Mouse (Mus musculus) left cerebral cortex, postnatal 14 days (tissue): ENCODE data around the gene Lmf2. TPM values are rescaled to one million over a fixed set of nuclear protein-coding genes. Genes with fewer than 3 reads are reported as not detected.

ENCODE experiments used
- DNase-seq, 2 experiments: peaks; one replicate each; pipeline ENCODE4 v3.0.0; 2021 to 2022; ENCODE audit warnings: low spot score in 2 of 2, mixed read lengths in 1 of 2
- intact Hi-C: fragments of 180-260 bp; cut with DNase I; formaldehyde crosslinking; loops from one replicate; pipeline ENCODE4 v1.15.1; 2025
- microRNA-seq, 2 experiments: library from miRNA; unstranded; fragments of <30 nt; microRNA quantifications; one replicate each; pipeline ENCODE4 v1.2.0; 2022
- total RNA-seq, 2 experiments: library from RNA; stranded (reverse); gene quantifications; 2 replicates each; pipeline ENCODE4 v1.2.3; 2021

Gene Lmf2
- total RNA-seq, 2 experiments from 2014 or later, result 18.0 to 20.3 TPM

DNA sequence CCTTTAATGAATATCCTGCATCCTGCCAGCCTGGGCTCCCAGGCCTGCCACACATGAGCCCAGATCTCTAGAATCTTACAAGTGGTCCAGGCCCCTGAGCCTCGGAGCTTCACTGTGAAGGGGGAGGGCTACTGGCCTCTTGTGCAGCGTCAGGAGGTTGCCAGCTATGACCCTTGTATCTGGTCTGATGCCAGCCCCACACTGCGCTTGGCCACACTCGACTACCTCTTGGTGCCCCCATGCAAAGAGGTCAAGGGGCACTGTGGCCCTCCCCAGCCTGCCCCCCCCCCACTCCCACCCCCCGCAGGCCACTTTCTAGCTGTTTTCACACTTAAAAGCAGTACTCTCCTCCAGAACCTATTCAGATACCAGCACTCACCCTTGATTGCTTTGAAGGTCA, 29.0 kb downstream of the Lmf2 start:
- DNase-seq, result no peak
- intact Hi-C loops, result no loop called here

DNA sequence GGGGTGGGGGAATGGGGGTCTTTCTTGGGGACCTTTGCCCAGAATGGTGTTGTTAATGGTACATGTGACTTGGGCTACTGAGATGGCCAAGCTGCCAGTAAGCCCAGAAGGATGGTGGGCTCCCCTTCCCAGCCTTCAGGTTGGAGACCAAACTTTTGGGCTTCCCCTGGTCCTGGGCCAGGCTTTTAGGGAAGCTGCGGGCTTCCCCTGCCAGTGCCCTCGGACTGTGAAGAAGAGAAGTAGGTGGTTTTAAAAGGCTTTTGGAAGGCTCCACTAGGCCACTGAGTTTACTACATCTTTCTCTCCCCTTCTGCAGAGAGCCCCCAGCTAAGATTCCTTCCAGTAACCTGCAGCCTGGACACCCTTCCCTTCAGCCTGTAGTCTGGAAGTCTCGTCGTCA, 31.8 kb downstream of the Lmf2 start:
- intact Hi-C loops, result no loop called here
- DNase-seq, result no peak

DNA sequence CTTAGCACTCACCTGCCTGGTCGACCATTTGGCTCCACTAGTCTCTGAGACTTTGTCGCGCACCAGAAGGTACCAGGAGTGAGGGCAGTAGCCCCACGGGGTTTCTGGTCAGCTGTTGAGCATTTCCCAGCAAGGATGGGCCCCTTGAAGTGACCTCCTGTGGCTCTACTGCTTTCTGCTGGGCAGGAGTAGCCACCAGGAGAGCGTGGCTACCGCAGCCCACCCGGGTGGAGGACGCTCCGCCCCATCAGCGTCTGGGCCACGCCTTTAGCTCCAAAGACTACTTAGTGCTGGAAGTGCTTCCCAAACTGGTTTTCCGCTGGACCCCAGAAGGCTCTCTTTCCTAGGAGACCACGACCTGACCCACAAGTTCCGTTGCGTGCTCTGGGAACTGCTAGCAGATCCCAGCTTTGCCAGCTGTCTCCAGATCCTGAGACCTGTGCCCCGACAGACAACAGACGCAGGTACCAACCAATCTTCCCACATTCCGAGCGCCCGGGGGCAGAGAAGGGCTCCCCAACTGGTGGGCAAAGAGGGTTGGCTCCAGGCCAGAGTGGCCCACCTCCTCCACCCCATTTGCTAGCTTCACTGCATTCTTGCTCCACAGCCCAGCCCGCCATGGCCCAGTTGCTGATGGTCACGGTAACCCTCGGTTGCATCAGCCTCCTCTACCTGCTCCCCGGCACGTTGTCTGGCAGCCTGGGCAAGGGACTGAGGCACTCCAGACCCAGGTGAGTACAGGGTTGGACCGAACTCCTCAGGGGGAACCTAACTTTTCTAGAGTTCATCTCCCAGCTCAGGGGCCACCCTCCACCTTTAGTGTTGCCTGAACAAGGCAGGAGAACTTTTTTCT, 32.6 kb downstream of the Lmf2 start, which contains the start of gene Adm2:
Gene Adm2 (plus strand): TSS at position 51 of the 853 bp plus-strand sequence.
- intact Hi-C loops, result no loop called here

DNA sequence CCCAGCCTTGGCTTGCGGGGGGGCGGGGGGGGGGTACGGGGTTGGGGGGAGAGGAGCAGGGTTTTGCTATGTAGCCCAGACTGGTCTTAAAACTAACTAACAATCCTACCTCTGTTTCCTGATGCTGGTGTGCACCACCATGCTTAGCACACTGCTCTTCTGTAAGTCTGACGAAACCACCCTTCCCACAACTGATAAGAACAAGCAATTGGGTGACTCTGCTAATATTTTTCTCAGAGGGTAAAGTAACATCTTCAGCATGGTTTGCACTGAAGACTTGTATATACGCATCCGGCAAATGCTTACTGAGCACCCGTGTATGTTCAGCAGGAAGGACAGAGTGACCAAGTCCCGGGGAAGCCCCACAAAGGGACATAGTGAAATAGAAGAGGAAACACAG, 34.2 kb downstream of the Lmf2 start:
- intact Hi-C loops, result no loop called here
- DNase-seq, result no peak

More for the DNA sequence above, 32.6 kb downstream of the Lmf2 start, which contains the start of gene Adm2:
- DNase-seq, result no peak

DNA sequence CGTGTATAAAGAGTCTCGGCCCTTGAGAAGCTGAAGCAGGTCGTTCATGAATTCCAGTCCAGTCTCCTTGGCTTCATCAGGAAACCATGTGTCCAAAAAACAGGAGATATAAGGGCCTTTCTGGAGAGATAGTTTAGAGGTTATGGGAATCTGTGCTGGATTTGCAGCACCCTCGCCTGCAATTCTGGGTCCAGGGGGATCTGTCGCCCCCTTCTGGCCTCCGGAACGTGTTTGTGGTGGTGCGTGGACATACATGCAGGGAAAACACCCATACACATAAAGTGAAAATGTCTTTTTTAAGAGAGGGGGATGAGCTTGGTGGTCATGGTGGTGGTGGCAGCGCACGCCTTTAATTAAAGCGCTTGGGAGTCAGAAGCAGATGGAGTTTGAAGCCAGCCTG, 39.3 kb downstream of the Lmf2 start:
- intact Hi-C loops, result no loop called here

DNA sequence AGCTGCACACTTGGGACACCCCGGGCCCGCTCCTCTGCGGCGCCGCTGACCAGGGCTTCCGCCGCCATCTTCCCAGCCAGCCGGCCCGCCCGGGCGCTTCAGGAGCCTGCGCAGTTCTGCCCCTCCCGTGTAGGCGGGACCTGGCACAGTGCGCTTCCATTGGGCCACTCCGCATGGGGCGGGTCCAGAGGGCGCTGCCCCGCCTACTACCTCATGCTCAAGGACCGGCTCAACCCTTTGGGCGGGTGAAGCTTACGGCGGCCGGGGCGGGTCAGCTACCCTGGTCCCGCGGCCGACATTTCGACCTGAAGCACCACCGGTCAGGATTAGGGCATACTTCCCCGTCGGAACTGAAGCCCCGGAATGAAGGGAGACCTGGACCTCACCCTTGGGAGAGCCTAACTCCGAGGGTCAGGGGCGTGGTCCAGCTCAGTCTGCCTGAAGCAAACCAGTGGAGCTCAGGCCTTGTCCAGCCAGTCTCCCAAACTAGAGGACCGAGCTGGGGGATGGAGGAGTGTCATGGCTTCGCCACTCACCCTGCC, 40.2 kb downstream of the Lmf2 start, which contains the start of gene Sbf1:
Gene Sbf1 (minus strand): TSS at position 122 of the 542 bp plus-strand sequence.
- intact Hi-C loops, result no loop called here

More for the DNA sequence above, 39.3 kb downstream of the Lmf2 start:
- DNase-seq, result no peak

DNA sequence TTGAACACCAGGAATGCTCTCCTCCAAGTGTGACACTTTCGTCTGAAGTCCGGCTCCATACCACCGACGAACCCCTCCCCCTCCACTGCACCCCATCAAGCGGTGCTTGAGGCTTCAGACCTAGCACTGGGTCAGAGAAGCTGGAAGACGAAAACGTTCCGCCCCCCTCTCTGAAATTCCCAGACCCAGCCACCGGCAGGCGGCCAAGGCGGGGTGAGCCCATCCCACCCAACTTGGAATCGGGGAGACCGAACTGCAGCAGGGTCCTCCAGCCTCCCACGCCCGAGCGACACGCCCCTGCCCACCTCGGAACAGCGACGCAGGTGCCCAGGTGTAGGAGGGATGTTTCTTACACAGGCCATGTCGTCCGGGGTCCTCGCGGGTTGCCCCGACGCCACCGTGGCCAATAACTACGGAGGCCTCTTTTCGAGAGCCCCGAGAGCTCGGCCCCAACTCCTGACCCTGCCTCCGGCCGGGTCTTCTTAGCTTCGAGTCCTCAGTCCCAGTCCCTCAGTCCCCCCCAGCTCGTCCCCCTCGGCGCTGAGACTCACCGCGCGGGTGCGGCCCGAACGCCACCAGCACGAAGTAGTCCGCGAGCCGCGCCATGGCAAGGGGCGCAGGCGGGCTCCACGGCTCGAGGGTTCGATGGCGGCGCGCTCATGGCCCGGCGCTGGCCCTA, 40.8 kb downstream of the Lmf2 start:
- intact Hi-C loops, result loop anchor here (5.0 kb wide), 1 partner anchor 43 kb away; the partner anchor contains the start of genes Lmf2 and Ncaph2
- DNase-seq, result no peak

More for the DNA sequence above, 40.2 kb downstream of the Lmf2 start, which contains the start of gene Sbf1:
- peak; percentile 98 for DNase-seq

DNA sequence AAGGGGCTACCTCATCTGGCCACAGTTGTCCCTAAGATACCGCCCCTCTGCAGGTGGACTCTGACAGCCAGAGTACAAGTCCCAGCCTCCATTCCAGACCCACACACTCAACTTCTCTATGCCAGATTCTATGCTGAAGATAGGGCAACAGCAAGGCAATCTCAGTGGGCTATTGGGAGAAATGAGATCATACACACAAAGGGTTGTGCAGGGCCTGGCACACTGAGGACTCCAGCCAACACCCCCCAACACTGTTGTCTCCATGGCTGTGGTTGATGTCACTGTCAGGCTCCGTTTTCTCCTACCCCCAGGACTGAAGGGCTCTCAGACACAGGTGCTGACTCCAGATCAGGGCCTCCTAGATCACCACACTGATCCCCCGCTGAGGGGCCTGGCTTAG, 41.4 kb downstream of the Lmf2 start:
- intact Hi-C loops, result loop anchor here (5.0 kb wide), 1 partner anchor 43 kb away; the partner anchor contains the start of genes Lmf2 and Ncaph2

DNA sequence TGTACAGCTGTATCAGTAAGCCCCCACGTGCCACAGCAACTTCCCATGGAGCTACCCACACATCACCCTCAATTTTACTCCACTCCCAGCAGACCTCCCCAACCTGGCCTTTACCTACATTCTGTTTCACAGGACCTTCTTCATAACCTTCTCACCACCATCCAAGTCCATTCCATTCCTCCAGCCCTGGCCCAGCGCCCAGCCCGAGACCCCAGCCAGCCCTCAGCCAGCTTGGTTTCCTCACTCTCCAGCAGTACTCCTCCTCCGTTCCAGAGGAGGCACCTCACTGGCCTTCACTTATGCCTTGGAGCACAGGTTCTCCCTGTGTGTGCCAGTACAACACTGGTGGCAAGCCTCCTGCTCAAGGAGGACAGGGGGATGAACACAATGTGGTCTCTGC, 42.1 kb downstream of the Lmf2 start:
- DNase-seq, result no peak
- intact Hi-C loops, result loop anchor here (5.0 kb wide), 1 partner anchor 44 kb away; the partner anchor contains the start of genes Lmf2 and Ncaph2

More for the DNA sequence above, 41.4 kb downstream of the Lmf2 start:
- DNase-seq, result no peak

DNA sequence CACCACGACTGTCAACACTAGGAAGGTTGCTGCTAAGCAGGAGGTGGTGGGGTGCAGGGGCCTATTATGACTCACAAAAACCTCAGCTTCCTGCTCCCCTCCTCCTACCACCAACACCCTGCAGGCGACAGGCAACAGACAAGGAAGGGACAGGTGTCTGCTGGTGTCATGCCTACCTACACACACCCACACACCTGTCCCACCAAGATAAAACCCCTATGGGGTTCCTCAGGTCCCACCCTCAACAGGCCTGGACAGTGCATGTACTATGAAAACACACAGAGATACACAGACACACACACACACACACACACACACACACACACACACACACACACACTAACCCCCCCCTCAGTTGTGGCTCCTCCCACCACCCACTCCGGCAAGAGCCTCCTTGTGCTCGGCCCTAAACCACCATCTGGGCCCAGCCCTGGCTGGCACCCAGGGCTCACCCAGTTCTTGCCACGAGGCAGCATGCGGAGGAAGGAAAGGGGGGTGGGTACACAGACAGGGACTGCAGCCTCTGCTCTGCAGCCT, 45.4 kb downstream of the Lmf2 start:
- peak in 1 of 2 experiments; percentile 64 for DNase-seq
- intact Hi-C loops, result loop anchor here (5.0 kb wide), 1 partner anchor 47 kb away; the partner anchor contains the start of genes Lmf2 and Ncaph2

DNA sequence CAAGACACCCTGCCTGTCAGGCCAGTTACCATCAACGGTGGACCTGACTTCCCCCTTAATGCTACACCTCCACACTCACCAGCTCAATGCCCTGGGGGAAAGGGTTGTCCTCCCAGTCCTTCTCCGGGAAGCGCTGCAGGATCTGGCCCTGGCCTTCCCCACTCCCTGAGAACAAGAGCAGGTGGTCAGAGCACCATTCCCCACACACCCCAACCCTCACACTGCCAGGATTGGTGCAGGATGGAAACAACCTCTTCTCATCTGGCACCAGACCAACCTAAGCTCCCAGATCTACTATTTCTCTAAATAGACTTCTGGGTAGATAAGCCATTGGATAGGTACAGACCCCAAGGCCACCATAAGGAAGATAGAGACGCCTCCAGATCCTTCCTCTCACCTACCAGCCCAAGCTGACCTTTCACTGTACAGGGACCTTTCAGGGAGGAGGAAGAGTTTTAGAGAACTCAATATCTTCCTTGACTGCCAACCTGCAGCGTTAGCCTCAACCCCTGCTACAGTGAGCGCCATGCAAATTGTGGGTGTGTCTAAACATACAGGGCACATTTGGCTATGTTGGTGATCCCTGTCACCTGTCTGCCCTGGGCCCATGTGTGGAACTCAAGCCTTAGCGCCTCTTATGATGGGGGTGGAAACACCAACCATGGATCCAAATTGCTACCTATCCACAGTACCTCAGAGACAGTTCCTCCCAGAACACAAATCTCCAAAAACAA, 46.9 kb downstream of the Lmf2 start:
- intact Hi-C loops, result no loop called here
- no peak for DNase-seq

DNA sequence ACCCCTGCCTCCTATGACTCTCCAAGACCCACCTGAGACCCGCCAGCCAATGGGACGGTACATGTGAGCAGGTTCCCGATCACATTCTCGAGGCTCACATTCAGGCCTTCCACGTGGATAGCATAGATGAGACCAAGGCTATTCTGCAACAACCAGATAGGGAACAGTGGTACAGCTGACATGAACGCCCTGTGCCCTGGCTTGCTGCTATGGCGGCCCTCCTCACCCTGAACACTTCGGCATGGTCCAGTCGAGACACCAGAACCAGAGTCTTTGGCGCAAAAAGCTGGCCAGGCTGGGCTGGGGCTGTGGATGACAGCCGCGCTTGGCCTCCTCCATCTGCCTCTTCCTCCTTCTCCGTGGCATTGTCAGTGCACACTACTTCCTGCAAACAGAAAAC, 48.0 kb downstream of the Lmf2 start:
- intact Hi-C loops, result no loop called here
- no peak for DNase-seq

DNA sequence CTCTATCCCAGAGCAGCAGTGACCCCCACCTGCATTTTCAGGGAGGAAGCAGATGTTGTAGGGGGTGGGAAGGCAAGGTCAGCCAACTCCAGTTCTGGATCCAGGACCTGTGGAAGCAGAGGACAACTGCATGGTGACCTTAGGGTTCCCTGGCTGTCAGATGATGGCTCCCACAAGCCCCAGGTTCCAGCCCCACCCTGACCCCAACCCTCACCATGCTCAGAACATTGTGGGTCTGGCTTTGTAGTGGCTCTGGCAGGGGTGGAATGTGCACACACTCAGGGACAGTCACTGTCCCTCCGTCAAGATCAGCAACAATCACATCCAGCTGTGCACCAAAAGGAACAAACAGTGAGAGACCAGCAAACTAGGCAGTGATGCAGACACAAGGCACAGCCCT, 49.5 kb downstream of the Lmf2 start:
- no peak for DNase-seq
- intact Hi-C loops, result no loop called here

Small RNAs within 50 kb of the gene (microRNA-seq; reads per million reads assigned to microRNA genes)
- 4.2 to 5.4 reads per million in 2 experiments for gene Mir6959

Other genes starting within 250 kb of the Lmf2 start
- gene Tubgcp6, start 232.5 kb downstream of the Lmf2 start, total RNA-seq, result 10 to 100 TPM; 27.6 to 32.6 TPM
- 10 to 100 TPM; 12.3 to 13.3 TPM for gene Hdac10, start 227.0 kb downstream of the Lmf2 start, total RNA-seq
- 1 to 10 TPM; 6.7 to 8.2 TPM for gene Mapk12, start 215.0 kb downstream of the Lmf2 start, total RNA-seq
- 10 to 100 TPM; 35.2 to 39.7 TPM for gene Mapk11, start 206.0 kb downstream of the Lmf2 start, total RNA-seq
- gene Plxnb2, start 174.9 kb downstream of the Lmf2 start, total RNA-seq, result 10 to 100 TPM; 50.7 to 52.0 TPM
- 10 to 100 TPM; 41.3 to 42.7 TPM for gene Dennd6b, start 159.2 kb downstream of the Lmf2 start, total RNA-seq
- gene Ppp6r2, start 144.1 kb downstream of the Lmf2 start, total RNA-seq, result 100 to 1,000 TPM; 154 to 159 TPM
- 100 to 1,000 TPM; 198 to 204 TPM for gene Sbf1, start 40.3 kb downstream of the Lmf2 start, total RNA-seq
- not detected for gene Adm2, start 32.9 kb downstream of the Lmf2 start, total RNA-seq
- not detected for gene Miox, start 21.3 kb downstream of the Lmf2 start, total RNA-seq
- 10 to 100 TPM; 80.2 to 81.3 TPM for gene Ncaph2, start 60 bp upstream of the Lmf2 start, total RNA-seq
- gene Sco2, start 18.2 kb upstream of the Lmf2 start, total RNA-seq, result 10 to 100 TPM; 25.6 to 26.0 TPM
- gene Tymp, start 21.4 kb upstream of the Lmf2 start, total RNA-seq, result 1 to 10 TPM; 1.5 to 1.7 TPM
- 1 to 10 TPM in 1 of 2 experiments, under 1 TPM in 1; 0.35 to 1.0 TPM for gene Odf3b, start 23.6 kb upstream of the Lmf2 start, total RNA-seq
- gene Klhdc7b, start 29.3 kb upstream of the Lmf2 start, total RNA-seq, result under 1 TPM; 0.19 to 0.44 TPM
- not detected for gene Syce3, start 54.8 kb upstream of the Lmf2 start, total RNA-seq
- gene Cpt1b, start 70.2 kb upstream of the Lmf2 start, total RNA-seq, result 1 to 10 TPM; 2.2 to 3.4 TPM
- gene C730034F03Rik, start 73.9 kb upstream of the Lmf2 start, total RNA-seq, result 1 to 10 TPM; 1.9 to 2.3 TPM
- gene Gm44502, start 74.0 kb upstream of the Lmf2 start, total RNA-seq, result not detected
- 10 to 100 TPM; 41.1 to 41.6 TPM for gene Chkb, start 74.2 kb upstream of the Lmf2 start, total RNA-seq
- gene Mapk8ip2, start 98.3 kb upstream of the Lmf2 start, total RNA-seq, result 100 to 1,000 TPM; 187 to 201 TPM
- 10 to 100 TPM; 27.7 to 31.2 TPM for gene Arsa, start 121.8 kb upstream of the Lmf2 start, total RNA-seq
- 100 to 1,000 TPM; 237 to 253 TPM for gene Shank3, start 144.0 kb upstream of the Lmf2 start, total RNA-seq
- 1 to 10 TPM; 1.2 to 1.3 TPM for gene Acr, start 212.7 kb upstream of the Lmf2 start, total RNA-seq
- gene Rabl2, start 236.3 kb upstream of the Lmf2 start, total RNA-seq, result 10 to 100 TPM; 33.4 to 38.3 TPM